Mouse (Mus musculus) effector memory CD4-positive, alpha-beta T cell, adult 5 months (primary cell): Measurements from ENCODE around the gene Gm9913. TPM values are rescaled to one million over a fixed set of nuclear protein-coding genes. Genes with fewer than 3 reads are reported as not detected.

ENCODE experiments used
- polyA plus RNA-seq: library from polyadenylated mRNA; unstranded; fragments of 100-300 nt; shearing (Covaris generic); gene quantifications from one replicate; pipeline ENCODE4 v1.2.1, GENCODE M21; 2017

Gene Gm9913
- not detected for polyA plus RNA-seq

GRCm38 (mm10) chr2:125505006-125505745 is at the start of gene Gm9913:
TSS of gene Gm9913 (plus strand) at chr2:125505089.

GRCm38 (mm10) chr2:125507893-125508292 is 3.0 kb downstream of the Gm9913 start, which contains the start of gene Fbn1:
TSS of gene Fbn1 (minus strand) at chr2:125507993.

Other genes starting within 250 kb of the Gm9913 start
- gene Fbn1, start 2.9 kb downstream of the Gm9913 start, polyA plus RNA-seq = not detected
- gene Cep152, start 120.0 kb downstream of the Gm9913 start, polyA plus RNA-seq = 9.9 TPM
- 25.1 TPM for gene Eid1, start 168.0 kb downstream of the Gm9913 start, polyA plus RNA-seq
- 0.21 TPM for gene Shc4, start 219.1 kb downstream of the Gm9913 start, polyA plus RNA-seq